Comparison of ENCODE assay signal across 9 mouse cellular contexts in genomic region chr9:57995282-57995681, GRCm38 (mm10). TPM values are rescaled to one million over a fixed set of nuclear protein-coding genes. Genes with fewer than 3 reads are reported as not detected.
DNase-seq lines count a peak whose midpoint lies in the region; ATAC-seq lines count a peak whose summit lies in the region.
"Had no signal": no experiment of that assay in that cellular context is flagged by ENCODE, and none has a peak within 500 bp of the region (broad histone marks: within the 10 kb centered on the region; RNA-seq: fewer than 3 reads in every experiment).

No protein-coding gene starts in this region.

- no peaks in the 10 kb centered on the region for H3K36me3 ChIP-seq in hindbrain, embryonic 10.5 days
- no peaks in the 10 kb centered on the region for H3K36me3 ChIP-seq in hindbrain, embryonic 13.5 days
- H3K36me3 ChIP-seq in neural tube, embryonic 15.5 days: no peaks in the 10 kb centered on the region
- H3K36me3 ChIP-seq in embryonic facial prominence, embryonic 14.5 days (ENCODE audit: control insufficient read depth, insufficient read depth, low read length): no peaks in the 10 kb centered on the region
- H3K36me3 ChIP-seq: limb, embryonic 12.5 days had no signal

- H3K4me3 ChIP-seq in hindbrain, embryonic 10.5 days: no peak overlapping the region
- H3K4me3 ChIP-seq in hindbrain, embryonic 13.5 days: no peak overlapping the region
- no peak overlapping the region for H3K4me3 ChIP-seq in neural tube, embryonic 15.5 days (replicated peaks)
- no peak overlapping the region for H3K4me3 ChIP-seq in embryonic facial prominence, embryonic 14.5 days (ENCODE audit: low read depth, low read length)
- H3K4me3 ChIP-seq: limb, embryonic 12.5 days had no signal

- H3K27ac ChIP-seq in hindbrain, embryonic 10.5 days: no peak overlapping the region
- H3K27ac ChIP-seq in hindbrain, embryonic 13.5 days: no peak overlapping the region
- H3K27ac ChIP-seq in neural tube, embryonic 15.5 days (replicated peaks): no peak overlapping the region
- H3K27ac ChIP-seq in embryonic facial prominence, embryonic 14.5 days (replicated peaks; ENCODE audit: low read depth, low read length): no peak overlapping the region
- H3K27ac ChIP-seq: limb, embryonic 12.5 days had no signal

- H3K9me3 ChIP-seq in hindbrain, embryonic 10.5 days: no peaks in the 10 kb centered on the region
- H3K9me3 ChIP-seq in hindbrain, embryonic 13.5 days: no peaks in the 10 kb centered on the region
- H3K9me3 ChIP-seq in neural tube, embryonic 15.5 days (replicated peaks): no peaks in the 10 kb centered on the region
- H3K9me3 ChIP-seq in embryonic facial prominence, embryonic 14.5 days (ENCODE audit: control insufficient read depth, low read length): no peaks in the 10 kb centered on the region
- H3K9me3 ChIP-seq: limb, embryonic 12.5 days had no signal

- ATAC-seq in hindbrain, embryonic 13.5 days (ENCODE audit: low FRiP score): no peak
- no peak for ATAC-seq in neural tube, embryonic 15.5 days (ENCODE audit: low FRiP score)
- ATAC-seq in embryonic facial prominence, embryonic 14.5 days (ENCODE audit: low read depth): no peak
- ATAC-seq in erythroid progenitor cell, adult 5-6 weeks (replicated peaks; ENCODE audit: low FRiP score, poor library complexity, severe bottlenecking): no peak

- H3K9ac ChIP-seq in hindbrain, embryonic 13.5 days: no peak overlapping the region
- no peak overlapping the region for H3K9ac ChIP-seq in neural tube, embryonic 15.5 days (replicated peaks)
- H3K9ac ChIP-seq in embryonic facial prominence, embryonic 14.5 days (ENCODE audit: low read depth, low read length): no peak overlapping the region
- H3K9ac ChIP-seq: limb, embryonic 12.5 days had no signal

- peak; percentile 34 for DNase-seq in hindbrain, embryonic 10.5 days (ENCODE audit: low spot score)
- DNase-seq in neural tube, embryonic 10.5 days (ENCODE audit: extremely low spot score, low spot score): peak; percentile 34
- peak; percentile 22 for DNase-seq in embryonic facial prominence, embryonic 14.5 days (ENCODE audit: low spot score)
- DNase-seq in thymus, postnatal 4 days: peak; percentile 77
- no peak for DNase-seq in testis, postnatal 14 days (ENCODE audit: low spot score)

- peaks cover 36% of the 10 kb centered on the region for H3K27me3 ChIP-seq in hindbrain, embryonic 10.5 days (ENCODE audit: insufficient read depth, poor library complexity, severe bottlenecking)
- peaks cover 26% of the 10 kb centered on the region for H3K27me3 ChIP-seq in hindbrain, embryonic 13.5 days
- peaks cover 15% of the 10 kb centered on the region for H3K27me3 ChIP-seq in neural tube, embryonic 15.5 days (replicated peaks)
- H3K27me3 ChIP-seq in embryonic facial prominence, embryonic 14.5 days (replicated peaks; ENCODE audit: control insufficient read depth, insufficient read depth, low read length): peaks cover 44% of the 10 kb centered on the region

- peaks cover 28% of the 10 kb centered on the region for H3K4me1 ChIP-seq in hindbrain, embryonic 10.5 days (replicated peaks)
- peaks cover 18% of the 10 kb centered on the region for H3K4me1 ChIP-seq in hindbrain, embryonic 13.5 days (replicated peaks)
- peaks cover 12% of the 10 kb centered on the region for H3K4me1 ChIP-seq in neural tube, embryonic 15.5 days
- H3K4me1 ChIP-seq in embryonic facial prominence, embryonic 14.5 days (ENCODE audit: control insufficient read depth, insufficient read depth, low read length): peaks cover 10% of the 10 kb centered on the region

- H3K4me2 ChIP-seq in hindbrain, embryonic 13.5 days: no peak overlapping the region
- H3K4me2 ChIP-seq in neural tube, embryonic 15.5 days: no peak overlapping the region
- no peak overlapping the region for H3K4me2 ChIP-seq in embryonic facial prominence, embryonic 14.5 days (ENCODE audit: low read depth, low read length)
- H3K4me2 ChIP-seq: limb, embryonic 12.5 days had no signal

- WGBS in hindbrain, embryonic 10.5 days: 36% methylated on average over 4 of the region's 4 CpGs
- WGBS in hindbrain, embryonic 13.5 days: 25% methylated on average over 4 of the region's 4 CpGs
- 38% methylated on average over 4 of the region's 4 CpGs for WGBS in neural tube, embryonic 15.5 days
- WGBS in embryonic facial prominence, embryonic 14.5 days: 32% methylated on average over 4 of the region's 4 CpGs

RNA-seq across cellular contexts. Expression of gene Cyp11a1, which starts 10.9 kb away (rescaled TPM):
- not detected in 2 replicates for polyA plus RNA-seq in hindbrain, embryonic 10.5 days (2016; fragmentation: Nextera tagmentation; extraction: Ambion mirVana)
- polyA plus RNA-seq in hindbrain, embryonic 13.5 days (2015; fragmentation: Nextera tagmentation; extraction: Ambion mirVana): 0.31 and 0.57 TPM in 2 replicates
- 1.9 and 4.9 TPM in 2 replicates for polyA plus RNA-seq in neural tube, embryonic 15.5 days (2015; fragmentation: Nextera tagmentation; extraction: Ambion mirVana)
- polyA plus RNA-seq in embryonic facial prominence, embryonic 14.5 days (2014; fragmentation: Nextera tagmentation; extraction: Ambion mirVana): 5.9 and 7.0 TPM in 2 replicates
- 5.0 TPM in 1 of 2 replicates, not detected in the other for total RNA-seq in erythroid progenitor cell, adult 5-6 weeks (2015; ENCODE audit: low replicate concordance)
- total RNA-seq in erythroid progenitor cell, adult 5-6 weeks (2017; ENCODE audit: low replicate concordance): 1.3 TPM in 1 of 2 replicates, not detected in the other

RNA-seq across cellular contexts. Expression of gene Sema7a, which starts 55.4 kb away (rescaled TPM):
- polyA plus RNA-seq in hindbrain, embryonic 10.5 days (2016; fragmentation: Nextera tagmentation; extraction: Ambion mirVana): 0.71 and 1.6 TPM in 2 replicates
- polyA plus RNA-seq in hindbrain, embryonic 13.5 days (2015; fragmentation: Nextera tagmentation; extraction: Ambion mirVana): 2.9 and 4.2 TPM in 2 replicates
- 2.0 and 2.9 TPM in 2 replicates for polyA plus RNA-seq in neural tube, embryonic 15.5 days (2015; fragmentation: Nextera tagmentation; extraction: Ambion mirVana)
- 1.2 TPM in 2 replicates for polyA plus RNA-seq in embryonic facial prominence, embryonic 14.5 days (2014; fragmentation: Nextera tagmentation; extraction: Ambion mirVana)
- 0.42 TPM in 1 of 2 replicates, not detected in the other for total RNA-seq in erythroid progenitor cell, adult 5-6 weeks (2015; ENCODE audit: low replicate concordance)
- 0.64 TPM in 1 of 2 replicates, not detected in the other for total RNA-seq in erythroid progenitor cell, adult 5-6 weeks (2017; ENCODE audit: low replicate concordance)
